Mouse (Mus musculus) heart, embryonic 12.5 days (tissue): ENCODE data around the gene Tnnc2. TPM values are rescaled to one million over a fixed set of nuclear protein-coding genes. Genes with fewer than 3 reads are reported as not detected.
A peak's percentile ranks its signal among the peaks of the same experiment; 100 is the strongest.

ENCODE experiments used
- ATAC-seq: fragments of 200-750 bp; cut with Nextera tagmentation; 2 replicates; pipeline ENCODE4 v1.8.0; 2017; ENCODE audit warnings: moderate TSS enrichment, moderate library complexity; ENCODE audit not compliant: insufficient number of reproducible peaks, low FRiP score
- H3K27ac ChIP-seq: fragments of 300-500 bp; sonication (generic); 2 replicates; pipeline ENCODE4 v1.5.1; 2016; ENCODE audit warnings: mild to moderate bottlenecking, moderate library complexity; ENCODE audit not compliant: poor library complexity, severe bottlenecking
- H3K27me3 ChIP-seq: fragments of 300-500 bp; sonication (generic); replicated peaks from 2 replicates; pipeline ENCODE4 v1.6.1; 2016; ENCODE audit warnings: mild to moderate bottlenecking, moderate library complexity
- H3K36me3 ChIP-seq: fragments of 300-500 bp; sonication (generic); 2 replicates; pipeline ENCODE4 v1.6.1; 2016; ENCODE audit warnings: mild to moderate bottlenecking, moderate library complexity
- H3K4me1 ChIP-seq: fragments of 300-500 bp; sonication (generic); replicated peaks from 2 replicates; pipeline ENCODE4 v1.6.1; 2016; ENCODE audit warnings: mild to moderate bottlenecking
- H3K4me2 ChIP-seq: fragments of 300-500 bp; sonication (generic); 2 replicates; pipeline ENCODE4 v1.6.1; 2016; ENCODE audit warnings: mild to moderate bottlenecking, moderate library complexity
- H3K4me3 ChIP-seq: fragments of 300-500 bp; sonication (generic); 2 replicates; pipeline ENCODE4 v1.5.1; 2016; ENCODE audit warnings: mild to moderate bottlenecking
- H3K9ac ChIP-seq: fragments of 300-500 bp; sonication (generic); 2 replicates; pipeline ENCODE4 v1.6.1; 2016; ENCODE audit warnings: mild to moderate bottlenecking, moderate library complexity
- H3K9me3 ChIP-seq: fragments of 300-500 bp; sonication (generic); replicated peaks from 2 replicates; pipeline ENCODE4 v1.6.1; 2016; ENCODE audit warnings: mild to moderate bottlenecking, moderate library complexity
- WGBS: fragments of 180-500 bp; shearing (Covaris S2); methylation state at CpG from one replicate; pipeline ENCODE4 v1.1.7; 2016; 5-methylcytosine and 5-hydroxymethylcytosine counted together
- polyA plus RNA-seq: library from polyadenylated mRNA; unstranded; fragments of >200 nt; fragmentation: Nextera tagmentation; extraction: Ambion mirVana; gene quantifications from 2 replicates; pipeline ENCODE4 v1.2.1, GENCODE M21; 2016

Gene Tnnc2
- polyA plus RNA-seq, 1 experiment from 2014 or later, result 0.36 TPM

- Histone ChIP-seq H3K4me3 (peak overlapping the region; percentile 66), H3K27ac (peak overlapping the region; percentile 86), H3K9ac (peak overlapping the region; percentile 83), H3K9me3 (no peaks in the 10 kb centered on the region), H3K4me1 (peaks cover 29% of the 10 kb centered on the region), H3K36me3 (peaks cover 14% of the 10 kb centered on the region), H3K27me3 (no peaks in the 10 kb centered on the region), H3K4me2 (peak overlapping the region; percentile 78)
- 11% methylated on average over 7 of the region's 7 CpGs for WGBS
- ATAC-seq, result no peak
These were observed 5.2 kb upstream of the Tnnc2 start for GRCm38 (mm10) chr2:164784869-164785420.

GRCm38 (mm10) chr2:164783926-164784581, 4.3 kb upstream of the Tnnc2 start:
- Histone ChIP-seq H3K4me1 (peaks cover 29% of the 10 kb centered on the region), H3K4me3 (no peak overlapping the region), H3K27me3 (no peaks in the 10 kb centered on the region), H3K4me2 (no peak overlapping the region), H3K27ac (no peak overlapping the region), H3K9me3 (no peaks in the 10 kb centered on the region), H3K9ac (no peak overlapping the region), H3K36me3 (peaks cover 9% of the 10 kb centered on the region; the same call in 1 of the 2 replicates)
- no peak for ATAC-seq
- WGBS, result 74% methylated on average over 7 of the region's 7 CpGs

- WGBS, result 55% methylated on average over 4 of the region's 4 CpGs
- ATAC-seq, result no peak
These were observed 2.1 kb upstream of the Tnnc2 start for GRCm38 (mm10) chr2:164781876-164782275.

GRCm38 (mm10) chr2:164778809-164779208, 958 bp downstream of the Tnnc2 start:
- H3K9ac ChIP-seq, result no peak overlapping the region
- 71% methylated on average over 7 of the region's 7 CpGs for WGBS
- H3K4me1 ChIP-seq, result no peaks in the 10 kb centered on the region
- H3K9me3 ChIP-seq, result no peaks in the 10 kb centered on the region; the same call in 1 of the 2 replicates
- no peaks in the 10 kb centered on the region for H3K36me3 ChIP-seq
- no peak overlapping the region for H3K4me2 ChIP-seq
- no peak for ATAC-seq
- peaks cover 13% of the 10 kb centered on the region; the same call in 1 of the 2 replicates for H3K27me3 ChIP-seq
- no peak overlapping the region for H3K27ac ChIP-seq
- no peak overlapping the region for H3K4me3 ChIP-seq

More at GRCm38 (mm10) chr2:164781876-164782275, 2.1 kb upstream of the Tnnc2 start:
- Histone ChIP-seq H3K4me1 (peaks cover 11% of the 10 kb centered on the region), H3K4me2 (no peak overlapping the region), H3K36me3 (no peaks in the 10 kb centered on the region), H3K4me3 (no peak overlapping the region), H3K27ac (no peak overlapping the region), H3K9me3 (no peaks in the 10 kb centered on the region; the same call in 1 of the 2 replicates), H3K27me3 (peaks cover 7% of the 10 kb centered on the region; the same call in 1 of the 2 replicates), H3K9ac (no peak overlapping the region)

- Histone ChIP-seq H3K9me3 (no peaks in the 10 kb centered on the region; the same call in 1 of the 2 replicates), H3K27me3 (peaks cover 13% of the 10 kb centered on the region; the same call in 1 of the 2 replicates), H3K9ac (no peak overlapping the region), H3K4me3 (no peak overlapping the region), H3K27ac (no peak overlapping the region), H3K36me3 (peaks cover 5% of the 10 kb centered on the region), H3K4me1 (no peaks in the 10 kb centered on the region), H3K4me2 (no peak overlapping the region)
- WGBS, result 86% methylated on average over 11 of the region's 11 CpGs
- no peak for ATAC-seq
These were observed 1.8 kb downstream of the Tnnc2 start for GRCm38 (mm10) chr2:164778015-164778287.

GRCm38 (mm10) chr2:164777246-164778014, 2.3 kb downstream of the Tnnc2 start:
- Histone ChIP-seq H3K4me3 (no peak overlapping the region), H3K36me3 (peaks cover 10% of the 10 kb centered on the region), H3K4me1 (peaks cover 2% of the 10 kb centered on the region), H3K4me2 (no peak overlapping the region), H3K9ac (no peak overlapping the region), H3K9me3 (no peaks in the 10 kb centered on the region; the same call in 1 of the 2 replicates), H3K27me3 (peaks cover 13% of the 10 kb centered on the region; the same call in 1 of the 2 replicates), H3K27ac (no peak overlapping the region)
- 76% methylated on average over 30 of the region's 30 CpGs for WGBS
- ATAC-seq, result no peak

- Histone ChIP-seq H3K36me3 (peaks cover 16% of the 10 kb centered on the region), H3K4me2 (no peak overlapping the region), H3K9me3 (no peaks in the 10 kb centered on the region; the same call in 1 of the 2 replicates), H3K4me1 (peaks cover 8% of the 10 kb centered on the region), H3K4me3 (no peak overlapping the region), H3K27ac (no peak overlapping the region), H3K27me3 (peaks cover 13% of the 10 kb centered on the region; the same call in 1 of the 2 replicates), H3K9ac (no peak overlapping the region)
- 60% methylated on average over 17 of the region's 17 CpGs for WGBS
- ATAC-seq, result no peak
These were observed 3.0 kb downstream of the Tnnc2 start for GRCm38 (mm10) chr2:164776801-164777200.

- 80% methylated on average over 6 of the region's 6 CpGs for WGBS
- Histone ChIP-seq H3K9ac (no peak overlapping the region), H3K27me3 (peaks cover 13% of the 10 kb centered on the region; the same call in 1 of the 2 replicates), H3K36me3 (peaks cover 23% of the 10 kb centered on the region), H3K4me3 (no peak overlapping the region), H3K27ac (no peak overlapping the region), H3K9me3 (no peaks in the 10 kb centered on the region; the same call in 1 of the 2 replicates), H3K4me1 (peaks cover 15% of the 10 kb centered on the region), H3K4me2 (no peak overlapping the region)
- ATAC-seq, result no peak
These were observed 3.6 kb downstream of the Tnnc2 start for GRCm38 (mm10) chr2:164776130-164776529.

GRCm38 (mm10) chr2:164773989-164774364, 5.8 kb downstream of the Tnnc2 start:
- Histone ChIP-seq H3K27ac (no peak overlapping the region), H3K4me1 (peaks cover 25% of the 10 kb centered on the region), H3K27me3 (peaks cover 13% of the 10 kb centered on the region; the same call in 1 of the 2 replicates), H3K36me3 (peaks cover 24% of the 10 kb centered on the region), H3K4me3 (no peak overlapping the region), H3K9ac (no peak overlapping the region), H3K4me2 (no peak overlapping the region), H3K9me3 (no peaks in the 10 kb centered on the region; the same call in 1 of the 2 replicates)
- ATAC-seq, result no peak
- 64% methylated on average over 5 of the region's 5 CpGs for WGBS

- peaks cover 26% of the 10 kb centered on the region for H3K4me1 ChIP-seq
- no peaks in the 10 kb centered on the region; the same call in 1 of the 2 replicates for H3K9me3 ChIP-seq
- H3K27ac ChIP-seq, result no peak overlapping the region
- peaks cover 13% of the 10 kb centered on the region; the same call in 1 of the 2 replicates for H3K27me3 ChIP-seq
- no peak for ATAC-seq
- no peak overlapping the region for H3K9ac ChIP-seq
- WGBS, result 77% methylated on average over 14 of the region's 14 CpGs
- no peak overlapping the region for H3K4me3 ChIP-seq
- no peak overlapping the region for H3K4me2 ChIP-seq
- peaks cover 24% of the 10 kb centered on the region for H3K36me3 ChIP-seq
These were observed 6.4 kb downstream of the Tnnc2 start for GRCm38 (mm10) chr2:164773229-164773988.
